Mouse (Mus musculus) left cerebral cortex, adult 11 months (tissue): ENCODE measurements around the gene Gas7.
A peak's percentile ranks its signal among the peaks of the same experiment; 100 is the strongest.

Experiments
- DNase-seq: peaks from one replicate; pipeline ENCODE4 v3.0.0; 2022; ENCODE audit warnings: low spot score

Gene Gas7

DNA sequence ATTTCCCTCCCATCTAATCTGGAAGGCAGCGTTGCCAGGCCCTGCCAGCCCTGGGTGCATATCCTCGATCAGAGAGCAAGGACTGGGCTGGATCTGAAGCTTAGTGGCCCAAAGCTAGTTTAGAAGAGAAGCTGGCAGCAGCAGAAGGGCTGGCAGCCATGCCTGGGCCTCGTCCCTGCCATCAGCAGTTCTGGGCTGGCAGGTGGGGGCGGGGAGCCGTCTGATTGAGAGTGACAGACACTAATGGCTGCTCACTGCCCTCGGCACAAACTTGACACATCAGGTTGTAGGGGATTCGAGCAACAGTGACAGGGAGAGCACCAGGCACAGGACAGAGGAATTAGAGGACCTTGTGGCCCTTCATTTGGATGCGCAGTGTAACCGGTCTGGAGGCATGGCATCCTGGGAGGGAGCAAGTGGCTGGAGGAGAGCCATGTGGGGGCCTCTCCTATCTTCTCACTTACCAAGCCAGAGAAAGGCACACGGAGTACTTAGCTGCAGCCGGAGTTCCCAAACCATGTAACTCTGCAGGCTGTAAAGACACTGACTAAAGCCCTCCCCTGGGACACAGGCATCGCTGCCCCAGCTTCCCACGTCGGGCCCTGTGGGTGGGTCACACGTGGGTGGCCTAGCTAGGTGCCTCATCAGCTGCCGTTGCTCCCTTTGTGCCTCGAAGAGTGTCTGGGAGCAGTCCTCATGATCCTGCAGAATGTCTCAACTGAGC, 200.2 kb downstream of the Gas7 start:
- DNase-seq, result no peak

DNA sequence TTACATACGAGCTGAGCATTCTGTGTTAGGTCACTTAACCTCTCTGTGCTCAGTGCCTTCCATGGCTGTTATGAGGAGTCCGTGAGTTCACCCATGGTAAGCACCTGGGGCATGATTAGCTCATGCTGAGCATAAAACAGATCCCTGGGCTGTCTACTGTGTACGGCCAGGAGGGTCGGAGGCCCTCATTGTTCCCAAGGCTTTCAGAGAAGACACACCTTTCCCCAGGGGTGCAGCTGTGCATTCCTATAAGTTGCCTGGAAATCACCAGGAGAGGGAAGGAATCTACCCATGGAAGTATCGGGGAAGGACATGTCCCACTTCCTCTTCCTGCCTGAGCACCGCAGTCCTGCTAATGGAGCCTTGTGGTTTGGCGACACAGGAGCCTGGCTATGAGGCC, 201.1 kb downstream of the Gas7 start:
- DNase-seq, result no peak

DNA sequence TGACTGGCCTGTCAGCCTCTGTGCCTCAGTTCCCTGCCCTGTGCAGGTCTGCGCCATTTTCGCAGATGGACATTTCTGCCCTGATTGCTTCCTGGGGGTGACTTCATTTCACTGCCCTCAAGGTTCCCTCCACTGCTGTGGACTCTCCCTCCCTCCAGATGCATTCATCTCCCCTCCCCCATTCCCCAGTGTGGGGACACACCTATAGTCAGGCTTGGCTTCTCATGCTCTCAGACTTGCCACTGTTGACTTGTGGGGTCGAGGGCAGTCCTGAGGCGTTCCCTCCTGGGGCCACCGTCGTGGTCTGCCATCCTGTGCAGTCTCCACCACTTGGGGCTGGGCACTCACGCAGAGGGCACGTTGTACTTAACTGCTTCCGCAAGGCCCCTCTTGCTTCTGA, 201.6 kb downstream of the Gas7 start:
- no peak for DNase-seq

DNA sequence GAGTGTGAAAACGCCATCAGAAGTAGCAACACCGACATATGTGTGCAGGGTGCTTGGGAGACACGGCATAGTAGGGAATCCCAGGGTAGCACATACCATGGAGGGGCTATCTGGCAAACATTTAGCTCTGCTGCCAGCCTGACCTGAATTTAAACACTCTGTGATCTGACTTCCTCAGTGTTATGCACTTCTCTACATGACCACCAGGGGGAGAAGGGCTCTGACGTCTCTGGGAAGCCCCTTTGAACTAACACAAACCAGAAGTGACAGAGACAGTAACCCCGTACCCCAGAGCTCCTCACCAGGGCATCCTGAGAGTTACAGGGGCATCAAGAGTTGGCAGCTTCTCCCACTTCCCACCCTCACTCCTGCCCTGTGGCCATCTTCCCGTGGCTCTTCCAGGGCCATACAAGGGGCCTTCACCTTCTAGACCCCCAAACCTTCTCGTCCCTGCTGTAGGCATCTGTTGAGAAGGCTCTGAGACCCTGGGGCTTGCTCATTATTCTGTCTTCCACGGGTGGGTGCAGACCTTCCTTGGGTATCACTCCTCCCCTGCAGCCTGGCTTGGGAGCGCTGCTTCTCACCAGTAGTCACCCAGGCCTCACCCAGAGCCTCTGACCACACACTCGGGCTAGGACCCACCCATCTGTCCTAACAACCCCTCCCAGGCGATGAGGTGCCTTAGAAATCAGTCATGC, 202.6 kb downstream of the Gas7 start:
- DNase-seq, result no peak

DNA sequence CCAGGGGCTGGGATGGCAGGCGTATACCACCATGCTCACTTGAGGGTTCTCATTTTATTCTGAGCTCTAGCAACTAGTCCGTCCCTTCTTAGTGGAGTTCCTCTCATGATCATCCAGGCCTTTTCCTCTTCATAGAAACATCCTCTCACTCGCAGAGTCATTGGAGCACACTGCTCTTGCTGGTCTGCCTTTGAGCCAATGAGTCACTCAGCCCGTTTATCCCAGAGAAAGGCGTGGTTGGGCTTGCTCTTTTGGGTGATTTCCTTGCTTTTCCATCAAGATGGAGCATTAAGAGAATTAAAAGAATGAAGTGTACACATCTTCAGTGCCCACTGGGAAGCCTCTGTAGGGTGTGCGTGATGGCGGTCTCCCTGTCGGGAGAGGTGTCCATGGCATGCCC, 206.2 kb downstream of the Gas7 start:
- DNase-seq, result no peak

DNA sequence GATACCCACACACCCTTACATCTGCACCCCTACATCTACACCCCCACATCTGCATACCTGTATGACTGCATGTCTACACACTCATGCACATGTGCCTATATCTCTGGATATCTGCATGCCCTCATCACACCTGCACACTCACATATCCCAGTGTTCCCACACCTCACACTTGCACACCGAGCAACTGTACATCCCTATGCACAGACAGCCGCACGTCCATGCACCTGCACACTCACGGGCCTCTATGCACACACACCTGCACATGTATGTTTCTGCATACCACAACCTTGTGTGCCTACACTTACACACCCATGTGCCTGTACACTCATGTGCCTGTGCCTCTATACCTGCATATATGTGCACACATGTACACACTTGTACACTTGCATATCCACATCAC, 208.2 kb downstream of the Gas7 start:
- DNase-seq, result no peak

DNA sequence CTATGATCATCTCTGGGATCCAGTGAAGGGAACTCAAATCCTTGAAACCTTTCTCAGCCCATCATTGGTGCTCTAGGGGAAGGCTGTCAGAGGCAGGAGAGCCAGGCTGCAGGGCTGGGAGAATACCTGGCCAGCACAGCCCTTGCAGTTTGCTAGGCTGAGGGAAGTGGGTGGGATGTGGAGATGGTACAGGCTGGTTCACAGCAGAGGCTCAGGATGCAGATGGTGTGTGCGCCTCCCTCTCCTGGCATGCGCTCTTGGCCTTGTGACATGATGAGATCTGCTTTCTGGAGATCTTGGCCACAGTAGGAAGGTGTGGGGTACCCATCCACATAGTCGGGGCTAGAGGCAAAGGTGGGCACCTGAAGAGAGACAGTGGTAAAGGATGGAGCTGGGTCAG, 209.0 kb downstream of the Gas7 start:
- DNase-seq, result no peak

DNA sequence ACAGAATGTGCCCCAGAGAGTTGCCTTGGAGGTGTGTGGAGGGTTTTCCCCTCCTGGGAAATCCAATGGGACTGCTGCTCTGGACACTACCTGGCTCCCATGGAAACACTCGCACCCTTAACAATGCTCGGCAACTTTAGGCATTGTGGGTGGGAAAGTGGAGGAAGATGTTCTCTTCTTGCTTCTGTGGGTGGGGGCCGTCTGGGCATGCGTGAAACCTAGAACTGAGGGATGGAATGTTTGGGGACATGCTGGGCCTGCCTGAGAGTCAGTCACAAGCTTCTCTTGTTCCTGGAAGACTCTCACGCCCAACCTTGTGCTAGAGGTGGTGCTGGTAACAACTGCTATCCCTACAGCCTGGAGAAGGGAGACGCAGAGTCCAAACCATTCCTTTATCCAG, 209.7 kb downstream of the Gas7 start:
- DNase-seq, result no peak

DNA sequence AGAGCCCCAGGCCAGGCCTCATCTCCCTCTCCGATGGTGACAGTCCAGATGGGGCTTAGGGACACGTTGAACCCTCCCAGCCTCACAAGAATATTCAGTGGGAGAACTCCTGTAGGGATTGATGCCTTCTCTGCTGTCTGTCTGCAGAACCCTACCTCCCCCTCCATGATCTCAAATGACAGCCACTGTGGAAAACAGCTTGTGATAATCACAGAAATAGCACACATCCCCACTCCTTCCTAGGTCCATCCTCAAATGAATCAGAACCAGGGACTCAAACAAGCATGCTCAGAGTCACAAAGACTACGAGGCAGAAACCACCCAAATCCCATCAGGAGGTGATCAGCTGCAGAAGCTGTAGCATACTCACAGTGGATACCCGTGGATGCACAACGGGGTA, 210.9 kb downstream of the Gas7 start:
- DNase-seq, result no peak

DNA sequence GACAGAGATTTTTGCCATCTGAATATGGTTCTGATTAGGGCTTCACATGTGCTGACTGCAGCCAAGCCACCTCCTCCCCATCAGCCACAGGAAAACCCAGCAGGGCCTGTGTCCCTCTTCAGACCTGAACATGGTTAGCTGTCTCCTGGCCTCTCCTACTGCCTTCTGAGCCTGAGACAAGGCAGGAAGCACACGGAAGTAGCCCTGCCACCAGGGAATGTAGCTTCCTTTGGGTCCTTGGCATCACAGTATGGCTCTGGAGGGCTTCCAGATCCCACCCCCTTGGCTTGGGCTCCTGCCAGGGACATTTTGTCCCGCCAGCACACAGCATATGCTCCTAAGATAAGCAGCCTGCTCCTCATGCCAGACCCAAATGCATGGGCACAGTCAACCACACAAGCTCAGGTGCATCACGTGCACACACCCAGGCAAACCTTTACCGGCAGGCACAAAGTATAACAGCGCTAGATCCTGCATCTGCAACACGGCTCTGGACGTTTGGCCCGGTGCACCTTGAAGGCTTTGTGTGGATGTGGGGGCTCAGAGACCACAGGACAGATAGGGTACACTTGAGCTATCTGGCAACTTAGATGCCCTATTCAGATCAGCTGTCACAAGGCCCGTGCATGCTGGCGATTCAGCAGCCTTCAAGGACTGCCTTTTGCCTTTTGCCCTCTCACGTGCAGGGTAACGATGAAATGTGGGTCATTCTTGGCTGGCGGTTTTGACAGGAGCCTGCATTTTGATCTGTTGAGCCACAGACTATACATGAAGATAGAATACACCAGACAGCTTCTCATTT, 212.5 kb downstream of the Gas7 start:
- DNase-seq, result peak; percentile 72

DNA sequence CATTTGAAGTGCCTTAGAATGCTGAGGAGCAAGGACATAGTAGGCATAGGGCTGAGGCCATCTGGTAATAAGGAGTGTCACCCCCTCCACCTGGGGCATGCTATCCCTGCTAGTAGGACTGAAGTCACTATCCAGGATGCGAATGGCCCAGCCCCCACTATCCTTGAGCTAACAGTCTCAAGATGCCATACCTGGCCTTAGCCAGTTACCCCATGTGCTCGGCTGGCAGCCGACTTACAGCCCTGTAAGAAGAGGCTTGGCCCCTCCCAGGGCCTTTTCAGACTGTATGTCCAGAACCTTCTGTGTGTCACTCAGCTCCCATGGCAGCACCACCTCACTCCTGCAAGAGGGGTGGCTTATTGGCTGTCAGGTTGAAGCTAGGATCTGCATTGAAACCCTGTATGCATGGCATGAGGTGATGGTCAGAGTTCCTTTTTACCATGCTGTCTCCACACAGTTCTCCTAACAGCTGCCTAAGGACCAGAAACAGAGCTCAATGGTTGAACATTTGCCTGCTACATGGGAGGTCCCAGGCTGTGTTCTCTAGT, 213.3 kb downstream of the Gas7 start:
- DNase-seq, result no peak

DNA sequence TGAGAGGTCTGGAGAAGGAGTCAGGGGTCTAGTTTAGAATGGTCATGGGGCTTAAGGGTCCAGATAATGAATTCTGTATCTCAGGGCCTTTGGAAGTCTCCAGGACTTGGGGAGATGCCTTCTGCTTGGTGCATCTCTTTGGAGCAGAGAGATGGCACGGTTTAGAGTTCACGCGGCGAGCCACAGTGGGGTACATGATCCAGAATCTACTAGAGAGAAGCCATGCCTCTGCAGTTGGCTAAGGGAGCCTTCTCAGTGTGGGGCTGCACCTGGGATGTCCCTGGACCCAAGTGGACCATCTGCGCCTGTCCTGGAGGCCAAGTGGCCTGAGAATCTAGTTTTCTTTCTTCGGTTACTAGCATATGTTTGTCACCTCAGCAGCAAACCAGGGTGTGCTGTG, 214.8 kb downstream of the Gas7 start:
- no peak for DNase-seq

DNA sequence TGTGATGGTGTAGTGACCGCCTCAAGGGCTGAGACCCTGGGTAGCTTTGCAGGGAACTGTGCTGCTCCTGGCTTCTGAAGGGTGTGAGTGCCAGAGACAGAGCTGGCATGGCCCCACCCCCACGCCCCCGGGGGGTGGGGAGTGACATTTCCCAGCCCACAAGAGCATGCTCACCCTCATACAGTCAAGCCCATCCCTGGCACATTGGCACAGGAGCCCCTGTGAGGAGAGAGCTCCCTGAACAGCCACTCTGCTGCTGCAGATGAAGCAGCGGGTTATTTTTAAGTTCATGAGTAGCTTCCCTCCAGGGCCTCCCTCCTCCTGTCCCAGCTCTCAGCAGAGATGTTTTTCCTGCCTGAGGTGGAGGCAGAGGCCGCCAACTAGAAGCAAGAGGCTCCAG, 216.9 kb downstream of the Gas7 start:
- no peak for DNase-seq

DNA sequence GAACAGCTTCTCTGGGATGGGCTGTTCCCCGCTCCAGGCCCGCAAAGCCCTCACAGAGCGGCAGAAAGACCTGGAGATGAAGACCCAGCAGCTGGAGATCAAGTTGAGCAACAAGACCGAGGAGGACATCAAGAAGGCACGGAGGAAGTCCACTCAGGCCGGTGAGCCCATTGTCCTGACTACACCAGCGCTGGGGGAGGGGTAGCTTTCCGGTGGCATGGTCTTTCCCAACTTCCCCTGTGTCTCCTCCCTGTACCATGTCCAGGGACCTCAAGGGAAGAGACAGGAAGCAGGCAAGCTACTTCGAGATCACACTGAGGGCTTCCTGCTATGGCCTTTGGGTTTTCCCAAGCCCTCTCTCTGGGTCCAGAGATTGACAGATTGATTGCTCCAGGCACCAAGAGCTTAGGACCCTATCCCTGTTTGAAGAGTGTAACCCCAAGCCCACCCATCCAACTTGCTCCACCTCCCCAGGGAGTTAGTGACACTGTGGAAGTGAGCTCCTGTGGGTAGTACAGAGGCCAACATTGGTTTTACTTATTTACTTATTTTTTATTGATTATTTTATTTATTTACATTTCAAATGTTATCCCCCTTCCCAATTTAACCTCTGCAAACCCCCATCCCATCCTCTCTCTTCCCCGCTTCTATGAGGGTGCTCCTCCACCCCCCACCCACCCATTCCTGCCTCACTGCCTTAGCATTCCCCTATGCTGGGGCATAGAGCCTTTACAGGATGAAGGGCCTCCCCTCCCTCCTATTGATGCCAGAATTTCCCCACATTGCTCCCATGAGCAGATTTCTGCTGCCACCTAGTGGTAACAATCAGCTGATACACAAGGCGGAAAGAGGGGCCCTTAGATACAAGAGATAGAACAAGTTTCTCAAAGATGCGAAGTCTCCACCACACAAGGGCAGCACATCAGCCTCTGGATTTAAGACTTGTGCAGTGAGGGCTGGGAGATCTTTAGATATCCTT, 220.6 kb downstream of the Gas7 start:
- DNase-seq, result no peak

DNA sequence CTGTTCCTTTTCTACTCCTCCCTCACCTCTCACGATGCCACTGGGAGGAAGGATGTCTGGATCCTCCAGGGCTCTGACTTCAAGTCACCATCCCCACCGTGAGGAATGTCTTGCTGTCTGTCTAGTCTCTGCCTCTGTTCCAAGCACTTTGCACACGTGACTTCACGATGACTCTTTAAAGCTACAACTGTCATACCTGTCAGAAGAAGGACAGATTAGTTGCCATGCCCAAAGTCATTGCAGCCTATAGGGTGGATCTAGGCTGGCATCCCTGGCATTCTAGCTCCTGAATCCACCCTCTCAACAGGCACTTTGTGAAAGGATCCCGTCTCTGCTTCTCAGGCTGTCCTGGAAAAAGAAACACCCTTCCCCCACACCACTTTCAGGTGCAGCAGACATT, 224.1 kb downstream of the Gas7 start:
- DNase-seq, result no peak

DNA sequence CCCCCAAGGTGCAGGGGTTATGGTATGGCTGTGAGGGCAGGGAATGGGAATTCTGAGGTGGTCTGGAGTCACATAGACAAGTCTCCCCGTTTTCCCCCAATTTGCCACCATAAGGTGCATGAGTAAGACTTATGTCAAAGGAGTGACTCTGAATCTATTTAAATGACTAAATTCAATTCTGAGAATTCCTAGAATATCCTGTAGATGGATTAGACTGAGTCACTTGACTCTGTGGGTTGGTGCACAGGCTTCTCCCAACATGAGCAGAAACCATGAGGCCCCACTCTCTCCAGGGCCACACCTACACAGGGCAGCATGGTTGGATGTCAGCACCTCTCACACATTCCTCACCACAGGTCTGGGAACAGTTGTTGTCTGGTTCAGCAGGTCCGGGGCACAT, 224.7 kb downstream of the Gas7 start:
- no peak for DNase-seq

DNA sequence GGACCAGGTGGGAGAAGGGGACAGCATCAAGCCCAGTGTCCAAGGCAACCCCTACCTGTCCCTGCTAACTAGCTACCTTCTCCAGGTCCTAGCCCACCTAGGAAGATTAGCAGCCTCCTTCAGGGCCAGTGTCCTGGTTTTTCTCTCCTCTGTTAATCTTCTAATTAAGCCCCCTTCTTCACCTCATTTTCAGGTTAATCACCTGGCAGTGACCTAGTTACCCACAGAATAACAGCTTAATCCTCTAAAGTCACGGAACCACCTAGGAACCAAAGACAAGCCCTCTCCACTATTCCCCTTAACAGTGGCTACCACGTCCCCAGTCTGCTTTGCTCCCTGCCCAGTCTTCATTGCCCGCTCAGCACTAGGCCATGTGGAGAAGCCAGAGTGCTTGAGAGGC, 226.6 kb downstream of the Gas7 start:
- no peak for DNase-seq

DNA sequence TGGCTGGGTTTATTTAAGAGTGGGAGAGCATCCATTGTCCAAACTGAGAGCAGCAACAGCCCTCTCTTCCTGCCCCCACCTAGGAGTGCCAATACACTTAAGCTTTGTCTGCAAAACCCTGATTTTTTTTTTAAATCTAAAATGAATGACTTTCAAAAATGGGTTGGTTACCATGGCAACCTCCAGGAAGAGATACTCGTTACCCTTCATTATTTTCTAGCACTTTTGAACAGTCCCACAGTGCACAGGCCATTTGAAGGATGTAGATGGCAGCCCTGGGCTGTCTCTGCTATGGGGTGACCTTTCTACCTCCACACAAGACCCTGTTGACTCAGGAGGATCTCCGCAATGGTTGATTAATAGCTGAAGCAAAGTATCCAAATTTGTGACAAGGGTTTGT, 230.9 kb downstream of the Gas7 start:
- DNase-seq, result no peak

DNA sequence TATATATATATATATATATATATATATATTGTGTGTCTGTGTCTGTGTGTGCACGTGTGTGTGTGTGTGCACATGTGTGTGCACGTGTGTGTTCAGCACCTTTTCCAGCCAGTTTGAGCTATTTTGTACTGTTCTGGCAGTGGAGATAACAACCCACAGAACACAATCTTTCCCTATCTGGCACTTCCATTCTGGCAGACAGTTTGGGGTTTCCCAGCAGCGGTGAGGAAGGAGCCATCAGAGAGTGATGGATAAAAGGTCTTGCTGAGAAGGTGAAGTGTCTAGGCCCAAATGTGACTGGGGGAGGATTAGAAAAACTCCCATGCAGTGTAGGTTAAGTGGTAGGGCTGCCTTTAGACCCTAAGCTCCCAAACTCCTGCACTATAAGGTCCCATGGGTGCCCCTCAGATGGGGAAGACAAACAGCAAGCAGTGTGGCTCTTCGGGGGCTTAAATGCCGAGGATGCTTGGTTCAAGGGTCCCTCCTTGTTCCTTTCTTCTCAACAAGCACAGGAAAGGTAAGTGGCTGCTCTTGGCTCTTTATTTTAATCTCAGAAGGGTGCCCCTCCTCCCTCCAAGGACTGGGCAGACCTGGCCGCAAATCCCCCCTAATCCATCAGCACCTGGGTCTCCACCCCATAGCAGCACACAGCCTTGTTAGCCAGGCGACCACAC, 239.6 kb downstream of the Gas7 start, which contains the start of gene Rcvrn:
Gene Rcvrn, plus strand, starts transcription at position 624 of the 674 bp plus-strand sequence.
- no peak for DNase-seq

DNA sequence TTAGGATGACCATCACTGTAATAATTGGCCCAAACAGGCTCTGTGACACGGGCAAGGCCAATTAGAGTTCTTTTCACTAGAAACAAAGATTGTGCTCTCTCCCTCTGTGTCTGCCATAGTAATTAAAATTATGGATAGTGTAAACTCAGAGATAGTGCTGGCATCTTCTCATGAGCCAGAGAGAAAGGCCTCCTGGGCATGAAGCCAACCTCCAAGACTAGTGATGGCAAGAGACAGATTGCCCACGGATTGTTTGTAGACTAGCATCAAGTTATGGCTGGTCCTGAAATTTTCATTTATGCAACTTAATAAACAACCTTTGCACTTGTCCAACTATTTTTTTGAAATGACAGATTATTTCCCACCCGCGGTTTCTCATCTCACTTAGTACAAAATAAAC, 257.7 kb downstream of the Gas7 start:
- DNase-seq, result no peak

DNA sequence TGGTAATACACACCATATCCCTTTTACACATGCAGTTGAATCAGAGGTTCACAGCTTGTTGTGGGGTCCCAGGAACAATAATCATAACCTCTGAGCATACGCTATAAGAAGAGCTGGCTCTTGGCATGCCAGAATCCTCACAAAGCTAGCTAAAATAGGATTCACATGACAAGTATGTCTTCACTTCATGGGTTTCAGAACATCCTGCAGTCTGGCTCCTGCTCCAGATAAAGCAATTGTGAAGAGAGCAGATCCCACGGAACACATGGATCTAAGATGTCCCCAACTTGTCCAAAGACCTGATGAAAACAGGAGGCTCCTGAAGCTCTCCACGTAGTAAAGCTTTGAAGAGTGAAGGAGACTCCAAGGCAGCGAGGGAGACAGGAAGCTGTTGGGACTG, 260.1 kb downstream of the Gas7 start:
- DNase-seq, result no peak
